Mouse (Mus musculus) heart, postnatal 0 days (tissue): ENCODE measurements around the gene Chn2.

Source experiments
- CTCF ChIP-seq: IDR thresholded peaks from 2 replicates; pipeline ENCODE4 v1.5.1; 2016; ENCODE audit warnings: antibody characterized with exemption, control low read depth, low read depth
- EP300 ChIP-seq: IDR thresholded peaks from 2 replicates; pipeline ENCODE4 v1.6.1; 2016; ENCODE audit warnings: antibody characterized with exemption, low read depth

- TF ChIP-seq CTCF: peak; percentile 25; the same call in 1 of the 2 replicates
- no peak for TF ChIP-seq EP300
Observed at GRCm38 (mm10) chr6:54254759-54255158, 215.4 kb downstream of the Chn2 start.
